Mouse (Mus musculus) adrenal gland, postnatal 14 days (tissue): Measurements from ENCODE around the gene Nomo1. TPM values are rescaled to one million over a fixed set of nuclear protein-coding genes. Genes with fewer than 3 reads are reported as not detected.
A peak's percentile ranks its signal among the peaks of the same experiment; 100 is the strongest.

Experiments used
- DNase-seq: peaks from one replicate; pipeline ENCODE4 v3.0.0; 2021; ENCODE audit warnings: mixed read lengths
- total RNA-seq: library from RNA; stranded (reverse); gene quantifications from 2 replicates; pipeline ENCODE4 v1.2.3, GENCODE M21; 2021

The Nomo1 gene
- total RNA-seq, 1 experiment from 2014 or later, result 53.0 TPM

DNA sequence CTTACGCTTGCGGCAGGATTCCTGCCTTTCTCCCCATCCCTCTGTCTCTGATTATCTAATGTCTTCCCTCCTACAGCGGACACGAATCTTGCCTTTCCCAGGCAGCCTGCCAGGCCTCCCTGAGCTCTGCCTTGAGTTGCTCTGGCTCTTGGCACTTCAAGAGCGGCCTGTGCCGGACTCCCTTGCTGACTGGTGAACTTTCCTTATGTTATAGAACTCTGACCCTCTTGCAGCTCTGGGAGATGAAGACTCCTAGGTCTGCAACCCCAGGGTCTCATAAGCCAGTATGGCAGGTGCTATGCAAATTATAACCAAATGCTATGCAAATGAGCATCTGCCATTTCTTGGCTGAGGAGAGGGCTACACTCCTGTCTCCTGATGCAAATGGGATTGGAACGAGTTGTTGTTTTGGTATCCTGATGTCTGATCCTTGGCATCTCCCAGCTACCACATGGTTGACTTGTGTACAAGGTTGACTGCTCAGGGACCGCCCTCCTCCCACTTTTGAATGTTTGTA, 69.6 kb downstream of the Nomo1 start:
- peak; percentile 25 for DNase-seq

DNA sequence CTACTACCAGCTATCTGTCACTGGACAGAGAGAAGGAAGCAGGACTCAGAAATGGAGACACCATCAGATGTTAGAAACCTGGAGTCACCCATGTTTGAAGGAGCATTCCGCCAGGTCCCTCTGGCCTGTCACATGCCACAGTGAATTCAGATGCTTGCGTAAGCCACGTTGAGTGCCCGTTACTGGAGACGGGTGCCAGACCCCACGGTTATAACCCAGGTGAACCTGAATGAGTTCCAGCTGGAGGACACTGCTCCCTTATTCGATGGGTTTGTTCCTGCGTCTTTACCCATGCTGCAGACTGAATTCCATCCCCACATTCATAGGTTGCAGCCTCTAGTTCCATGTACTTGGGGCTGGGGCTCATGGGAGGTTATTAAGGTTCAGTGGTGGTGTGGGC, 70.3 kb downstream of the Nomo1 start:
- no peak for DNase-seq

DNA sequence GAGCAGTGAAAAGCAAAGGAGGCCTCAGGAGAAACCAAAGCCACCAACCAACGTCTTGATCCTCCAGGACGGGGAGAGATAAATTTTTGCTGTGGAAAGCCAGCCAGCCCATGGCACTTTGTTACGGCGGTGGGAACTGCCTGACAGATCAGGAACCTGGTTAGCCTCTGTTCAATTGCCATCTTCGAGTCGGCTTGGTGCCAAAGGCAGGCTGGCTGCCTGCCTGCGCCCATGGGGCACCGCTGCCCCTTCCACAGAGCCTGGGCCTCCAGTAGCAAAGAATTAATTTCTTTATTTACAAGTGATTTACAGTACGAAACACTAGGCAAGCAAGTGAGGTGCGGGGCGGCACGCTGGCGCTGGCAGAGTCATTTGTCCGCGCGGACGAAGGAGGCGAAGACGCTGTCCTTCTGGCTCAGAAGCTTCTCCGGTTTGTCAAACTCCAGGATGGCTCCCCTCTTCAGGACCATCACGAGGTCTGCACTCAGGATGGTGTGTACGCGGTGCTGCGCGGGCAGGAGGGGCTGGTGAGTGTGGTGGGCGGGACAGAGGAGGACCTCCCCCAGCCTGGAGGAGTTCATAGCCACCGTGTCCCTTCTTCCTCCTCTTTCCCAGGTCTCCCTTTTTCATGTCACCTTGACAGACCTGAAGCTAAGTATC, 70.9 kb downstream of the Nomo1 start:
- peak; percentile 28 for DNase-seq

DNA sequence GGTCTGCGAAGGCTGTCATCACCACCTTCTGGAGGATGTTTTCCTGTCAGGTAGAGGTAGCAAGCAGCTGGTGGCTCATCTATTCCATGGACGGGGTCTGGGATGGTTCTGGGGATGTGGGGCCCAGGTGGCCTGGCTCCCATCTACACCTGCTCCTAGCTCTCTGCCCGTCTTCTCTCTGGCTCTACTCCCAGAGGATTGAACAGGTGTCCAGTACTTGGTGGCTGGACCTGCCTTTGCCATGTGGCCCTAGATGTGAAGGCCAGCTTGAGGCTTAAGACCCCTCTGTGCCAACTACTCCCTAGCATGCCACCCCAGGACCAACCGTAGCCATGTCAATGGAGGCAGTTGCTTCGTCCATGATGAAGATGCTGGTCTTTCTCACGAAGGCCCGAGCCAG, 72.0 kb downstream of the Nomo1 start:
- DNase-seq, result no peak

DNA sequence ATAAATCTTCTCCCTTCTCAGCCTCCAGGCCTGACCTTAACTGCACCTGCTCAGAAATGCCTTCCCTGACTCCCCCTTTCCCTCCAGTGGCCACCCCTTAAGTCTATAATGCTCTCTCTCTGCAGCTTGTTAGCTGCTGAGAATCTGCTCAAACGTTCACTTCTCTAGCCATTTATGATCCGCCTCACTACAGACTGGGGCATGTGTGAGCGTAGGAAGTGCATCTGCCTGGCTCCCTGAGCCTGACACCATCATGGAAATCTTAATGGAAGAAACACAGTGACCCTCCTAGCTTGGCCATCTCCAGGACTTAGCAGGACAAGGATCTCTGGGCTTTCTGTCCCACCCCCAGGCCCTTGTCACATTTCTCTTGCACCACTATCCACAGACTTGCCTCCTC, 76.6 kb downstream of the Nomo1 start:
- no peak for DNase-seq

DNA sequence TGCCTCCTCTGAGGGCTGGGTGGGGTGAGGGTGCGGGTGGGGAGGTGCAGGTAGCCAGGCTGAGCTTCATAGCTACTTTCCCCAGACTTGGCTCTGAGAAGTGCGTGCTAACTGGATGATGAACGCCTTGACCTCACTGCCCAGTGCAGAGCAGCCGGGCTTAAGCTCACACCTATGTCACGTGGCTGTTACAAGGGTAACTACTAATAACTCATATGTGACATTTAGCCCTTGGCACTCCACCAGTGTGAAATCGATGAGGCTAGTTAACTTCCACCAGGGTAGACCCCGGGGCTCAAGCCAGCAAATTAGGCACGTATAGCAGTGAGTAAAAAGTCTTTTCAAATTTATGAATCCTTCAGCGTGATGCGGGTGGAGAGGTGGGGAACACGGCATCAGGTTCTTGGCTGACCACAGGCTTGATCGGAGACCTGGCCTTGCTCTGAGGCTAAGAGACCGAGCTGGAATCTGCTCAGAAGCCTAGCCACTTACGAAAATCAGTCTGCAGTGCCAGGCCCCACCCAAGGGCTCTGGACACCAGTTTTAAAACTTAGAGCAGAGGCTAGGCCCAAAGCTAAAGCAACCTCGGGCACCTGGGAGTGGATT, 77.8 kb downstream of the Nomo1 start:
- peak; percentile 31 for DNase-seq

DNA sequence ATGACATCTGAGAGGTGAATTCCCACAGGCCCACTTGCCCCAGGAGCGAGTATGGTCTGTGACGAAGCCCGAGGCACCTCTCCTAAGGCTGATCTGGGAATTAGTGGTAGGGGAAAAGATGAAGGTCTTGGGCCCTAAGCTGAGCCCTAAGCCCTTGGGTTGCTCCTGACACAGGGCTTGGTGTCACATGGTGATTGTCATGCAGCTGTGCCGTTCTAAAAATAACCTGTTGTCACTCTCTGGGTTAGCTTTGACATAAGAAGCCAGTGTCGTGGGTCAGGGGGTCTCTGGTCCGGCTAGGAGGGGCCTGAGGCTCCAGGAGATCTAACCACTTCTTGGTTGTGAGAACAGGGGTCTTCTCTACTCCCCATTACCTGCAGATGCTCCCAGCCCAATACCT, 78.4 kb downstream of the Nomo1 start:
- no peak for DNase-seq

DNA sequence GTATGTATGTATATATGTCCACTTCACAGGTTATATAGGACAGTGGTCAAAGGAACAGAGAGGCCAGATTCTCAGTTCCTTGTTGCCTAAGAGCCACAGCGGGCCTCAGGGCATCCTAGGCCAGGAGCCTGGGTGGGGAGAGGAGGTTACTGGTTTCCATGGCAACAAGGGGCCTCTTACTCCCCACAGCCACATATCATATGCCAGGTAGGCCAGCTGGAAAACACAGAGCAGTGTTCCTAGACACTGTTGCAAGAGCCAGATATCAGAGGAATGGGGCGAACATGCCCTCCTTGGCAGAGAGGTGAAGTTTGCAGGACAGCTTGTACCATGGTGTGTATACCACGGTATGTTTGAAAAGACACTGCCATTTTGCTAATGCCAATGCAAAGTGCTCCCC, 79.9 kb downstream of the Nomo1 start:
- DNase-seq, result no peak

DNA sequence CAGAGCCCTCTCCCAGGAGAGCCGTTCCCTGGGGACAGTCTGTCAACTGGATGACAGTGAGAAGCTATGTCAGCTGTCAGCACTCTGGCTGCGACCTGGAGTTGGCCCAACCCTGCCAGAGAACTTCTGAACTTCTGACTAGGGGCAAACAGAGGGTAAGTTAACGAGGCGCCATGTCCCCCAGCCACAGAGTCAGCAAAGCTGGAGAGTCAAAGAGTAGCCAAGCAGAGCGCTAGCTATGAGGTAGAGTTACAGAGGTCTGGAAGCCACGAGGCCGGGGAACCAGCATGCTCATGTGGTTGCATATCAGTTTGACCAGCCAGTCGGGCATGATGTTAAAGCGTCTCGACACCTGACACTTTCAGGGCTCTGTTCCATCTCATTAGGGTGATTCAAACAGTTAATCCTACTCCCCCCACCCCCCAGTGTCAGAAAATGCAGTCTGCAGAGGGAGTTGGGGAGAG, 82.7 kb downstream of the Nomo1 start:
- no peak for DNase-seq

DNA sequence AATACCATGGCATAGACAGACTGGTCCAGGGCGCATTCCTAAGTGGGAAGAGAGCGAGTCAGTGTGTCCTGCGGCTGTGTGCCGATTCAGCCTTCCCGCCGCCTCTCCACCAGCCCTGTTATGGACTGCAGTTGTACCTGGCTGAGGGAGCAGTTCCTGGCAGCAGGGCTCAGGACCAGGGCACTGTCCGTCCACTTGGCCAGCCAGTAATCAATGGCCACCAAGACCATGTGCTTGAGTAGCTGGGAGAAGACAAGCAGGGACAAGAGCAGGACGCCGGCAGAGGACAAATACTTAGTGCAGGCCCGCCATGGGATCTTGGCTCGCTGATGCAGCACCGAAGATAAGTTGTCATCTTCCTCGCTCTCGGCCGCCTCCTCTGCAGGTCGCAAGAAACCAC, 83.5 kb downstream of the Nomo1 start:
- no peak for DNase-seq

DNA sequence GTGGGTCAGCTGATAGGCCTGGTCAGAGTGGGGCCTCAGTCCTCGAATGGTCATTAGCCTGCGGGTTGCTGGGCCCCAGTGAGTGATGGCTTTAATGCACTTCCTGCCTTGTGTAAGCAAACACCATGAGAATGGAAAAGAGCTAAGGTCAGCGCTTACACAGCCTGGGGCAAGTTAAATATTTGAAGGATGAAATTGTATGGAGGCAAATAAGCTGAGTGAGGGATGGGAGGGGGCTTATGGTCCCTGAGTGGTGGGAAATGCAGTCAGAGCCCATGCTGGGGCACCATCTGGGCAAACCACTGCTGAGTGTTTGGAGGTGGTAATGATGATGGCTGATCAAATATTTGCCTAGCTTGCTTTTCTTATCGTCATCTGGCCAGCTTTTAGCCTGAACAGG, 89.5 kb downstream of the Nomo1 start:
- DNase-seq, result no peak

DNA sequence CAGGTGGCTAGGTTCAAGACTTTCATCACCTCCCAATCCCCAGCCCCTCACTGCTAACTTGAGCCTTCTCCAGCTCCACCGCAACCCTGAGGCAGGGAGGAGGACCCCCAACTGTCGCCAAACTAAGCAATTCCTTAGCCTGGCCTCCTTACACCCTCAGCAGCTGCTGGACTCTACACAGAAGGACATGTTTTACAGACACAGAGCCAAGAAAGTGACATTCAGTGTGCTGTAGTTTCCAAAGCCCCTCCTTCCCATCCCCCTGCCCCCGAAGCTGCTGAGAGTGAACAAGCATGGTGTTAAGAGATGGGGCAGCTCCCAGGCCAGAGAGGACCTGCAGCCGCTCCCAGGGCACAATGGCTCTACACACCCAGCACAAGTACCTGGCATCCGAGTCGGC, 91.0 kb downstream of the Nomo1 start:
- no peak for DNase-seq

DNA sequence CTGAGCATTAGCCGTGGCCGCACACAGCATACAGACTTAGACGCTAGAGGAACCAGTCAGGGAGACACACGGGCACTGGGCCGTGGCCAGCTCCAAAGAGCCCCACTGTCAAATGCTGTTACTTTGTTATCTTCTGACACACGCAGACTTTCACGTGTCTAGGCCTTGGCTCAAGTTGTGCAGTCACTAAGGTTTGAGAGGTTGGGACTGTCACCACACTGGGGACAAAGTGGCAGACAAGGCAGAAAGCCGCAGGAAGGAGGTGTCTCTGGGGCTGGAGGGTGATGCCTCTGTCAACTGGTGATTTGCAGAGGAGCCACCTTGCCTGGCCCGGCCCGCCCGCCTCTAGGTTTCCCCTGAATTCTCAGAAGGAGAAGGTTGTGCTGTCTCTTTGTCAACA, 91.8 kb downstream of the Nomo1 start:
- DNase-seq, result no peak

DNA sequence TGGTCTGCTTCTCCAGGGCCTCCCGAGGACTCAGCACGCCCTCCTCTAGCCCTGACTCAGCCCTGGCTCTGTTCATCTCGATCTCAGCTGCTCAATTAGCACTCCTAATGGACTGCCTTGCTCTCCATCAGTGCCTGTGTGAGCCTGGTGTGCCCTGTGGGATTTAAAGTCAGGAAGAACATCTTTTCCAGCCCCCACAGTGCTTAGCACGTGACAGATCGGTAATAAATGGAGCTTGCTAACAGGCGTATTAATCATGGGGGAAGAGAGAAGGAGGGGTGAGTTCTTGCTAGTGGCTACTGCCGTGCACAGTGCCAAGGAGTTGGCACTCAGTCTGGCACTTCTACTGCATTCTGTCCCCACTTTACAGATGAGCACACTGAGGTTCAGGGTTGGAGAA, 94.7 kb downstream of the Nomo1 start:
- peak; percentile 19 for DNase-seq

DNA sequence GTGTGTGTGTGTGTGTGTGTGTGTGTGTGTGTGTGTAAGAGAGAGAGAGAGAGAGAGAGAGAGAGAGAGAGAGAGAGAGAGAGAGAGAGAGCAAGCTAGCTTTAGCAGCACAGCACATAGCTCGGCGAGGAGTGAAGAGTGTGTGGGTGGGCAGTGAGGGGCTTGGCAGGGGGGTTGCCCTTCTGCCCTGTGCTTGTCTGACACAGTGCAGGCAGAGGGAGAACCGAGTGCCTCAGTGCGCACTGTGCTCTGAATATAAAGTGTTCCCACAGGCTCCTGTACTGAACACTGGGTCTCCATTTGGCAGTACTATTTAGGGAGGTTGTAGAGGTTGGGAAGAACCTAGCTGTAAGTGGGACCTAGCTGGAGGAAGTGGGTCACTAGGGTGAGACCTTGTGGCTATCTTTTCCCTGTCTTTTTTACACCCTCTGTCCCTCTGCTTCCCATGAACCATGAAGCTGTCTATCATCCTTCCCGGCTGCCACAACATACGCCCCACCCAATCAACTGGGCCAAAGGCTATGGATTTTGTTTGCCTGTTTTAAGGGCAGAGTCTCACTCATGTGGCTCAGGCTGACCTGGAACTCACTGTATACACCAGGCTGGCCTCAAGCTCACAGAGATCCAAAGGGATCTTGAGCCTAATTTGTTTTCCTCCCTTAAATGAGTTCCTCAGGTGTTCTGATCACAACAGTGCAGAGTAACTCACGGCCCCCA, 96.1 kb downstream of the Nomo1 start:
- no peak for DNase-seq

DNA sequence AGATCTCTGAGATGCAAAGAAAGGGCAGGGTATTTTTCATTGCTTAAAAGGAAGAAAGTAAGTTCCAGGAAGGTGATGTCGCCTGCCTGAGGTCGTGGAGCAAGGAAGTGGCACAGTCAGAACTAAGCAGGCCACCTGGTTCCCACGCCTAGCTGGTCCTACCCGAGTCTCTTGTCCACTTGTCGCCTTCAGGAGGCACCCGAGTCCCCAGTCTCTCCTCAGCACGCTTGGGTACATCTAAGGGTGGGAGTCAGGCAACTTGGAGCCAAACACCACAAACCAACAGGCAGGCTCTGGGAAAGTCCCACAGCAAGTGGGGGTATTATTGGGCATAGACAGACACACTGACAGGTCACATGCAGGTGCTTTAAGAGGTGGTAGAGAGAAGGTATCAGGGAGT, 97.2 kb downstream of the Nomo1 start:
- no peak for DNase-seq

DNA sequence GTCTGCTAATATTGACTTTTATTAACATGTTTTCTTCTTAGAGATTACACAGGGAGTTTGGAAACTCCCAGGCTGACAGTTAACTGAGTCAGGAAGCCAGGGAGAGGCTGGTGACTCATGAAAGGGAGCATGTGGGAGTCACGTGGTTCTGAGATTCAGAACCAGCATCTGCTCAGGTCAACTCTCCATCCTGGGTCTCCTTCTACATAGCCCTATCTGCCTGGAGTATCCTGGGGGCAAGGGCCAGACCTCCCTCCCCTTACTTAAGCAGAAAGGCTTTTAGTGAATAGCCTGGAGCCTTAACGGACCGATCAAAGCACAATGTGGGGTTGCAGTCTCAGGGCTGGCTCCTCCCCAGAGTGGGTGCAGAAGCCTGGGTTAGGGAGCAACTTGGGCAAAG, 97.8 kb downstream of the Nomo1 start:
- peak; percentile 41 for DNase-seq

DNA sequence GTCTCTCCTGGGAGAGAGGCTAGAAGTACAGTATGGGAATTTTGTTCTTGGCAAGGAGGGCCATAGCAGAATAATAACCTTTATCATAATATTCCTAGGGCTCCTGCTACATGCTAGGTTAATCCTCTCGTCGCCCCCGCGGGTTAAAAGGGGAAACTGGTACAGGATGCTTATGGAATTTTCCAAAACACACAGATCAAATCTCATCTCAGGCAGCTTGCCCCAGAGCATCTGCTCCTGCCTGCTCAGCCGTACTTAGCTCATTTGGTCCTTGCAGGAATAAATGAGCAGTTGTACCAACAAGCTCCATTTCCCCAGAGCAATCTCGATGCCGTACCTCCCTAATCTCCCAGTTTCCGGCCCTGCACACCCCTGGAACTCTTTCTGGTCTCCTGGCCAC, 98.3 kb downstream of the Nomo1 start:
- no peak for DNase-seq

DNA sequence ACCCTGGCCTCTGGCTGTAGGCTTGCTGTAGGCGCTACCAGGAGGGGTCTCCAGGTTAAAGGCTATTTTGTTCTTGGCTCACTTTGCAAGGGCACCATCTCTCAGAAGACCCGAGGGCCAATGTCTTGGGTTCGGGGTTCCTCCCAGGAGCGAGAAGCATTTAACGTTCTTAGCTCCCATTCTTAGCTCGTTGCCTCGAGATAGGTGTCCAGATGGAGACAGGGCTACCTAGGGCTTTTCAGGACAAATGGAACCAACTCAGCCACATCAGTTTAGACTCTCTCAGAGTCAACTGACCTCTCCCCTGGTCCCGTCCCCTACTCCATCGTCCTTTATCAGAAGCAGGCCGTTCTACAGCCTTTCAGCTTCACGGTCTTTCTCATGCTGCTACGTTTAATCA, 98.7 kb downstream of the Nomo1 start:
- no peak for DNase-seq
